Mouse (Mus musculus) hindbrain, embryonic 16.5 days (tissue): ENCODE measurements at regions not wholly inside any gene's neighbourhood (a gene's known extent, or its start where the extent isn't known, plus 50 kb on each side); places are given as distances from the start of the nearest gene placed in this dataset.

ENCODE experiments used
- ATAC-seq: fragments of 200-750 bp; cut with Nextera tagmentation; 2 replicates; pipeline ENCODE4 v1.8.0; 2017; ENCODE audit warnings: moderate TSS enrichment, moderate library complexity
- H3K27ac ChIP-seq: fragments of 300-500 bp; sonication (generic); 2 replicates; pipeline ENCODE4 v1.5.1; 2014; ENCODE audit warnings: low read depth, mild to moderate bottlenecking, control low read depth, low read length, moderate library complexity
- H3K27me3 ChIP-seq: fragments of 300-500 bp; sonication (generic); replicated peaks from 2 replicates; pipeline ENCODE4 v1.6.1; 2014; ENCODE audit warnings: low read length; ENCODE audit not compliant: control insufficient read depth, insufficient read depth
- H3K36me3 ChIP-seq: fragments of 300-500 bp; sonication (generic); 2 replicates; pipeline ENCODE4 v1.6.1; 2014; ENCODE audit warnings: mild to moderate bottlenecking, low read length, moderate library complexity, mixed read lengths; ENCODE audit not compliant: control insufficient read depth, insufficient read depth
- H3K4me1 ChIP-seq: fragments of 300-500 bp; sonication (generic); 2 replicates; pipeline ENCODE4 v1.6.1; 2014; ENCODE audit warnings: low read depth, low read length; ENCODE audit not compliant: control insufficient read depth, insufficient read depth
- H3K4me2 ChIP-seq: fragments of 300-500 bp; sonication (generic); 2 replicates; pipeline ENCODE4 v1.6.1; 2014; ENCODE audit warnings: mild to moderate bottlenecking, low read length, control low read depth, moderate library complexity
- H3K4me3 ChIP-seq: fragments of 300-500 bp; sonication (generic); 2 replicates; pipeline ENCODE4 v1.5.1; 2014; ENCODE audit warnings: mild to moderate bottlenecking, low read length, control low read depth, moderate library complexity
- H3K9ac ChIP-seq: fragments of 300-500 bp; sonication (generic); 2 replicates; pipeline ENCODE4 v1.6.1; 2014; ENCODE audit warnings: low read depth, mild to moderate bottlenecking, control low read depth, low read length, moderate library complexity
- H3K9me3 ChIP-seq: fragments of 300-500 bp; sonication (generic); 2 replicates; pipeline ENCODE4 v1.6.1; 2014; ENCODE audit warnings: mild to moderate bottlenecking, low read length, moderate library complexity; ENCODE audit not compliant: control insufficient read depth
- WGBS: fragments of 180-500 bp; shearing (Covaris S2); extraction: QIAGEN DNeasy Blood & Tissue Kit; methylation state at CpG from one replicate; pipeline ENCODE4 v1.1.7; 2014; 5-methylcytosine and 5-hydroxymethylcytosine counted together

- Histone ChIP-seq H3K4me3 (no peak overlapping the region), H3K4me1 (no peaks in the 10 kb centered on the region), H3K9ac (no peak overlapping the region), H3K36me3 (no peaks in the 10 kb centered on the region), H3K27me3 (no peaks in the 10 kb centered on the region), H3K27ac (no peak overlapping the region), H3K9me3 (no peaks in the 10 kb centered on the region), H3K4me2 (no peak overlapping the region)
- WGBS = 91% methylated on average over 4 of the region's 4 CpGs
- ATAC-seq = no peak
Observed at GRCm38 (mm10) chr6:52413639-52414038, 100.3 kb downstream of the Evx1 start.

- no peaks in the 10 kb centered on the region for H3K9me3 ChIP-seq
- H3K4me3 ChIP-seq = no peak overlapping the region
- H3K4me1 ChIP-seq = no peaks in the 10 kb centered on the region
- WGBS = 82% methylated on average over 14 of the region's 14 CpGs
- no peak overlapping the region for H3K27ac ChIP-seq
- no peaks in the 10 kb centered on the region for H3K27me3 ChIP-seq
- H3K4me2 ChIP-seq = no peak overlapping the region
- no peak for ATAC-seq
- no peak overlapping the region for H3K9ac ChIP-seq
- no peaks in the 10 kb centered on the region for H3K36me3 ChIP-seq
Observed at GRCm38 (mm10) chr6:52415341-52415946, 102.1 kb downstream of the Evx1 start.

GRCm38 (mm10) chr6:52416491-52416890 is 103.2 kb downstream of the Evx1 start:
- ATAC-seq = no peak
- WGBS = 82% methylated on average over 3 of the region's 3 CpGs
- no peak overlapping the region for H3K4me3 ChIP-seq

GRCm38 (mm10) chr6:52417439-52418124 is 104.3 kb downstream of the Evx1 start:
- peak; percentile 67; the same call in 1 of the 2 replicates for ATAC-seq
- 60% methylated on average over 10 of the region's 10 CpGs for WGBS
- no peak overlapping the region for H3K4me3 ChIP-seq
- H3K4me2 ChIP-seq = no peak overlapping the region
- no peaks in the 10 kb centered on the region for H3K36me3 ChIP-seq
- no peaks in the 10 kb centered on the region for H3K27me3 ChIP-seq
- no peaks in the 10 kb centered on the region for H3K9me3 ChIP-seq
- no peaks in the 10 kb centered on the region for H3K4me1 ChIP-seq
- no peak overlapping the region for H3K9ac ChIP-seq
- no peak overlapping the region for H3K27ac ChIP-seq

More at GRCm38 (mm10) chr6:52416491-52416890, 103.2 kb downstream of the Evx1 start:
- H3K9me3 ChIP-seq = no peaks in the 10 kb centered on the region
- no peak overlapping the region for H3K4me2 ChIP-seq
- no peak overlapping the region for H3K9ac ChIP-seq
- no peaks in the 10 kb centered on the region for H3K27me3 ChIP-seq
- no peak overlapping the region for H3K27ac ChIP-seq
- H3K36me3 ChIP-seq = no peaks in the 10 kb centered on the region
- H3K4me1 ChIP-seq = no peaks in the 10 kb centered on the region

GRCm38 (mm10) chr6:52418451-52419170 is 105.3 kb downstream of the Evx1 start:
- H3K9ac ChIP-seq = no peak overlapping the region
- no peaks in the 10 kb centered on the region for H3K36me3 ChIP-seq
- no peak for ATAC-seq
- H3K27ac ChIP-seq = no peak overlapping the region
- no peaks in the 10 kb centered on the region for H3K4me1 ChIP-seq
- H3K27me3 ChIP-seq = no peaks in the 10 kb centered on the region
- H3K4me2 ChIP-seq = no peak overlapping the region
- WGBS = 51% methylated on average over 12 of the region's 12 CpGs
- H3K4me3 ChIP-seq = no peak overlapping the region
- no peaks in the 10 kb centered on the region for H3K9me3 ChIP-seq

GRCm38 (mm10) chr6:52420276-52420970 is 107.1 kb downstream of the Evx1 start:
- Histone ChIP-seq H3K4me1 (no peaks in the 10 kb centered on the region), H3K27ac (no peak overlapping the region), H3K4me2 (no peak overlapping the region), H3K36me3 (no peaks in the 10 kb centered on the region), H3K27me3 (no peaks in the 10 kb centered on the region), H3K9ac (no peak overlapping the region), H3K9me3 (no peaks in the 10 kb centered on the region), H3K4me3 (no peak overlapping the region)
- WGBS = 87% methylated on average over 7 of the region's 7 CpGs
- no peak for ATAC-seq

GRCm38 (mm10) chr6:52421771-52422170 is 108.5 kb downstream of the Evx1 start:
- WGBS = 85% methylated on average over 6 of the region's 6 CpGs
- ATAC-seq = no peak

GRCm38 (mm10) chr6:52422686-52423085 is 109.4 kb downstream of the Evx1 start:
- 71% methylated on average over 10 of the region's 10 CpGs for WGBS
- H3K27ac ChIP-seq = no peak overlapping the region
- H3K9me3 ChIP-seq = no peaks in the 10 kb centered on the region
- H3K9ac ChIP-seq = no peak overlapping the region
- no peak overlapping the region for H3K4me2 ChIP-seq
- H3K27me3 ChIP-seq = no peaks in the 10 kb centered on the region
- H3K4me3 ChIP-seq = no peak overlapping the region
- H3K4me1 ChIP-seq = no peaks in the 10 kb centered on the region
- ATAC-seq = no peak
- no peaks in the 10 kb centered on the region for H3K36me3 ChIP-seq

More at GRCm38 (mm10) chr6:52421771-52422170, 108.5 kb downstream of the Evx1 start:
- H3K4me3 ChIP-seq = no peak overlapping the region
- H3K4me1 ChIP-seq = no peaks in the 10 kb centered on the region
- H3K27ac ChIP-seq = no peak overlapping the region
- no peak overlapping the region for H3K9ac ChIP-seq
- no peaks in the 10 kb centered on the region for H3K9me3 ChIP-seq
- H3K36me3 ChIP-seq = no peaks in the 10 kb centered on the region
- no peaks in the 10 kb centered on the region for H3K27me3 ChIP-seq
- no peak overlapping the region for H3K4me2 ChIP-seq
